Mouse (Mus musculus) liver, postnatal 0 days (tissue): ENCODE measurements at regions not wholly inside any gene's neighbourhood (a gene's known extent, or its start where the extent isn't known, plus 50 kb on each side); places are given as distances from the start of the nearest gene placed in this dataset.

ENCODE experiments used
- ATAC-seq: fragments of 200-750 bp; cut with Nextera tagmentation; 2 replicates; pipeline ENCODE4 v1.8.0; 2017; ENCODE audit warnings: mild to moderate bottlenecking, moderate library complexity
- DNase-seq: peaks from one replicate; pipeline ENCODE4 v3.0.0-alpha.2; 2016
- H3K27ac ChIP-seq: fragments of 300-500 bp; sonication (generic); 2 replicates; pipeline ENCODE4 v1.5.1; 2014; ENCODE audit warnings: antibody characterized with exemption, moderate library complexity, mild to moderate bottlenecking, low read depth
- H3K27me3 ChIP-seq: fragments of 300-500 bp; sonication (generic); 2 replicates; pipeline ENCODE4 v1.6.1; 2014; ENCODE audit warnings: low read length, control low read depth, mixed read lengths; ENCODE audit not compliant: insufficient read depth
- H3K36me3 ChIP-seq: fragments of 300-500 bp; sonication (generic); replicated peaks from 2 replicates; pipeline ENCODE4 v1.6.1; 2014; ENCODE audit warnings: mild to moderate bottlenecking, control low read depth, low read length, moderate library complexity, mixed read lengths; ENCODE audit not compliant: insufficient read depth
- H3K4me1 ChIP-seq: fragments of 300-500 bp; sonication (generic); 2 replicates; pipeline ENCODE4 v1.6.1; 2014; ENCODE audit warnings: antibody characterized with exemption, mild to moderate bottlenecking, control low read depth; ENCODE audit not compliant: insufficient read depth
- H3K4me2 ChIP-seq: fragments of 300-500 bp; sonication (generic); 2 replicates; pipeline ENCODE4 v1.6.1; 2014; ENCODE audit warnings: low read depth, mild to moderate bottlenecking, low read length, moderate library complexity, mixed read lengths
- H3K4me3 ChIP-seq: fragments of 300-500 bp; sonication (generic); 2 replicates; pipeline ENCODE4 v1.5.1; 2014; ENCODE audit warnings: low read depth, low read length
- H3K9ac ChIP-seq: fragments of 300-500 bp; sonication (generic); replicated peaks from 2 replicates; pipeline ENCODE4 v1.6.1; 2014; ENCODE audit warnings: mild to moderate bottlenecking, moderate library complexity
- H3K9me3 ChIP-seq: fragments of 300-500 bp; sonication (generic); 2 replicates; pipeline ENCODE4 v1.6.1; 2016; ENCODE audit warnings: mild to moderate bottlenecking, control low read depth, low read length, mixed read lengths
- CTCF ChIP-seq: sonication (generic); IDR thresholded peaks from 2 replicates; pipeline ENCODE4 v1.5.1; 2016; ENCODE audit warnings: antibody characterized with exemption, low read depth
- EP300 ChIP-seq: IDR thresholded peaks from 2 replicates; pipeline ENCODE4 v1.6.1; 2016; ENCODE audit warnings: antibody characterized with exemption, low read depth, mild to moderate bottlenecking
- WGBS: fragments of 180-500 bp; shearing (Covaris S2); extraction: QIAGEN DNeasy Blood & Tissue Kit; methylation state at CpG from one replicate; pipeline ENCODE4 v1.1.7; 2014; ENCODE audit not compliant: insufficient replicate concordance; 5-methylcytosine and 5-hydroxymethylcytosine counted together

- H3K4me3 ChIP-seq: no peak overlapping the region
- no peaks in the 10 kb centered on the region for H3K4me1 ChIP-seq
- no peak overlapping the region for H3K4me2 ChIP-seq
- no peak for ATAC-seq
- TF ChIP-seq EP300 (no peak), CTCF (no peak)
- H3K27ac ChIP-seq: no peak overlapping the region
- H3K27me3 ChIP-seq: no peaks in the 10 kb centered on the region
- no peak for DNase-seq
- H3K36me3 ChIP-seq: no peaks in the 10 kb centered on the region
- WGBS: 53% methylated on average over 9 of the region's 9 CpGs
- no peak overlapping the region for H3K9ac ChIP-seq
- no peaks in the 10 kb centered on the region for H3K9me3 ChIP-seq
These were observed 55.4 kb upstream of the Arglu1 start for GRCm38 (mm10) chr8:8745615-8746285.
